In the genomic region with DNA sequence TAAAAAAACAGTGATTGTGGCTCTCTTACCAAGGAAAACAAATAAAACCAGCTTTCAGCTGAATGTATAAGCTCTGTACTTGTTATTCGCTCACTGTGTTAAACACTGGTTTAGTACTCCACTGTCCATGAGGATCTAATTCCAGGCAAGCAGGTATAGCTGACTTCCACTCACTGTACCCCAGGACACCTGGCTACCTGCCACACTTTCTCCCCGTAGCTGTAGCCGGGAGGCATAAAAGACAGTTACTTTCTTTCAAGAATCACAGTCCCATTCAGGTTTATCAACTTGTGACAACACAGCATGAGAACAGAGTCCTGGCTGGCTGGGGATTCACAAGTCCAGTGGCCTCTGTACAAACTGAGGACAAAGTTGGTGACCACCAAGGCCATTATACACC, we compare ENCODE assay signal across 21 mouse cellular contexts. TPM values are rescaled to one million over a fixed set of nuclear protein-coding genes. Genes with fewer than 3 reads are reported as not detected.
DNase-seq lines count a peak whose midpoint lies in the region; ATAC-seq lines count a peak whose summit lies in the region.
"Had no signal": no experiment of that assay in that cellular context is flagged by ENCODE, and none has a peak within 500 bp of the region (broad histone marks: within the 10 kb centered on the region; RNA-seq: fewer than 3 reads in every experiment).

No protein-coding gene starts in this region.

- H3K4me2 ChIP-seq in heart, embryonic 12.5 days: no peak overlapping the region
- H3K4me2 ChIP-seq: limb, embryonic 12.5 days; liver, embryonic 11.5 days; midbrain, embryonic 12.5 days had no signal

- peak; percentile 23 to 76 for DNase-seq in adrenal gland, adult (ENCODE audit: inconsistent age in 2 of 2, low spot score in 1 of 2)
- DNase-seq in adrenal gland, adult 18-20 months (ENCODE audit: low spot score in 2 of 2): no peak
- peak; percentile 81 for DNase-seq in heart, adult 11 months
- peak; percentile 78 to 81 for DNase-seq in cerebellum, adult 18-20 months
- DNase-seq in cerebellum, postnatal 14 days: peak; percentile 71 to 79
- no peak for DNase-seq in frontal cortex, adult 2 months (ENCODE audit: extremely low spot score in 1 of 2, low spot score in 1 of 2)
- no peak for DNase-seq in layer of hippocampus, adult 18-20 months (ENCODE audit: low spot score in 2 of 2)
- DNase-seq: liver, postnatal 0 days; right cerebral cortex, postnatal 14 days; thymus, adult 2 months; thymus, postnatal 4 days had no signal

- no peak overlapping the region for H3K27ac ChIP-seq in heart, embryonic 12.5 days (ENCODE audit: poor library complexity, severe bottlenecking)
- H3K27ac ChIP-seq: heart, embryonic 10.5 days; hindbrain, embryonic 10.5 days; hindbrain, postnatal 0 days; layer of hippocampus, adult 2 months; limb, embryonic 12.5 days; midbrain, embryonic 12.5 days had no signal

- 84% methylated on average over 3 of the region's 3 CpGs for WGBS in heart, embryonic 12.5 days

- no peak for ATAC-seq in heart, embryonic 12.5 days (ENCODE audit: insufficient number of reproducible peaks, low FRiP score)
- ATAC-seq: forebrain, embryonic 16.5 days; hindbrain, postnatal 0 days; intestine, embryonic 16.5 days; liver, postnatal 0 days had no signal

- H3K4me1 ChIP-seq in heart, embryonic 12.5 days (replicated peaks): no peaks in the 10 kb centered on the region
- H3K4me1 ChIP-seq: heart, embryonic 10.5 days; midbrain, embryonic 12.5 days had no signal

- H3K4me3 ChIP-seq in heart, embryonic 12.5 days: no peak overlapping the region
- H3K4me3 ChIP-seq: heart, embryonic 10.5 days; hindbrain, embryonic 10.5 days; layer of hippocampus, adult 2 months; limb, embryonic 12.5 days; midbrain, embryonic 12.5 days had no signal

- H3K27me3 ChIP-seq in heart, embryonic 12.5 days (replicated peaks): no peaks in the 10 kb centered on the region
- H3K27me3 ChIP-seq: limb, embryonic 12.5 days; midbrain, embryonic 12.5 days had no signal

- 0 out of 2 replicates have a peak, but pooled peaks cover 2% of the 10 kb centered on the region for H3K9me3 ChIP-seq in heart, embryonic 12.5 days (replicated peaks)
- H3K9me3 ChIP-seq: heart, embryonic 10.5 days; hindbrain, embryonic 10.5 days; limb, embryonic 12.5 days; midbrain, embryonic 12.5 days had no signal

- no peak overlapping the region for H3K9ac ChIP-seq in heart, embryonic 12.5 days
- H3K9ac ChIP-seq: limb, embryonic 12.5 days; liver, postnatal 0 days; midbrain, embryonic 12.5 days had no signal

- H3K36me3 ChIP-seq in heart, embryonic 12.5 days: no peaks in the 10 kb centered on the region
- H3K36me3 ChIP-seq: heart, embryonic 10.5 days; limb, embryonic 12.5 days; midbrain, embryonic 12.5 days had no signal

RNA-seq across cellular contexts. Expression of gene Chst15, which starts 20.9 kb away (rescaled TPM):
- total RNA-seq in adrenal gland, adult 18-20 months (2021): 10 to 100 TPM; 34.1 to 43.9 TPM
- polyA plus RNA-seq in heart, embryonic 12.5 days (2016; fragmentation: Nextera tagmentation; extraction: Ambion mirVana): 3.1 and 4.4 TPM in 2 replicates
- polyA plus RNA-seq in frontal cortex, adult 2 months (2012; rRNA removed): 18.2 and 19.2 TPM in 2 replicates
- total RNA-seq in layer of hippocampus, adult 18-20 months (2021): 10 to 100 TPM; 39.3 to 45.0 TPM

Comparison
In these comparisons a context has a peak if more than half of its experiments do, and no peak if none do; other contexts are left out.
1. DNase-seq: peak in adrenal gland, adult (2 of 2), heart, adult 11 months (single experiment), cerebellum, adult 18-20 months (2 of 2) and cerebellum, postnatal 14 days (2 of 2); none in adrenal gland, adult 18-20 months (0 of 2), frontal cortex, adult 2 months (0 of 2) and layer of hippocampus, adult 18-20 months (0 of 2).